Mouse (Mus musculus) adrenal gland, adult 8-10 months (tissue): ENCODE results near the gene Dbil5. TPM values are rescaled to one million over a fixed set of nuclear protein-coding genes. Genes with fewer than 3 reads are reported as not detected.
A peak's percentile ranks its signal among the peaks of the same experiment; 100 is the strongest.

ENCODE experiments used
- DNase-seq: peaks from one replicate; pipeline ENCODE4 v3.0.0; 2022
- total RNA-seq, 4 experiments: library from RNA; stranded (reverse); gene quantifications; 2 replicates each; pipeline ENCODE4 v1.2.4; 2022

The Dbil5 gene
- total RNA-seq, 4 experiments from 2014 or later = 0.46 TPM; not detected in 3

- no peak for DNase-seq
These were observed 18.7 kb downstream of the Dbil5 start for GRCm38 (mm10) chr11:76236136-76236535.

GRCm38 (mm10) chr11:76239750-76240149, 22.3 kb downstream of the Dbil5 start:
- no peak for DNase-seq

- DNase-seq = peak; percentile 89
These were observed 25.7 kb downstream of the Dbil5 start, which contains the start of the genes Mrm3 and Glod4 for GRCm38 (mm10) chr11:76242901-76243810. Gene Mrm3 (plus strand): TSS chr11:76243715. Gene Glod4 (minus strand): TSS chr11:76243725.

- no peak for DNase-seq
These were observed 26.6 kb downstream of the Dbil5 start for GRCm38 (mm10) chr11:76243811-76244546.

GRCm38 (mm10) chr11:76246439-76246838, 29.0 kb downstream of the Dbil5 start:
- DNase-seq = no peak

GRCm38 (mm10) chr11:76247239-76247638, 29.8 kb downstream of the Dbil5 start:
- no peak for DNase-seq

GRCm38 (mm10) chr11:76252036-76252435, 34.6 kb downstream of the Dbil5 start:
- no peak for DNase-seq

- peak; percentile 74 for DNase-seq
These were observed 35.9 kb downstream of the Dbil5 start for GRCm38 (mm10) chr11:76253145-76253917.

- DNase-seq = no peak
These were observed 36.5 kb downstream of the Dbil5 start for GRCm38 (mm10) chr11:76253918-76254264.

- DNase-seq = peak; percentile 61
These were observed 38.1 kb downstream of the Dbil5 start for GRCm38 (mm10) chr11:76255431-76256001.

- no peak for DNase-seq
These were observed 38.7 kb downstream of the Dbil5 start for GRCm38 (mm10) chr11:76256129-76256528.

GRCm38 (mm10) chr11:76257386-76257785, 40.0 kb downstream of the Dbil5 start:
- DNase-seq = no peak

- no peak for DNase-seq
These were observed 41.1 kb downstream of the Dbil5 start for GRCm38 (mm10) chr11:76258511-76258910.

- DNase-seq = no peak
These were observed 43.0 kb downstream of the Dbil5 start for GRCm38 (mm10) chr11:76260208-76261050.

GRCm38 (mm10) chr11:76261224-76261623, 43.8 kb downstream of the Dbil5 start:
- DNase-seq = no peak

GRCm38 (mm10) chr11:76262611-76263351, 45.4 kb downstream of the Dbil5 start:
- DNase-seq = no peak

- no peak for DNase-seq
These were observed 50.1 kb downstream of the Dbil5 start for GRCm38 (mm10) chr11:76267550-76267949.

GRCm38 (mm10) chr11:76268001-76268459, 50.6 kb downstream of the Dbil5 start:
- no peak for DNase-seq
